Mouse (Mus musculus): Measurements from ENCODE around the gene Myrfl. TPM values are rescaled to one million over a fixed set of nuclear protein-coding genes. Genes with fewer than 3 reads are reported as not detected.

Myrfl gene
- polyA plus RNA-seq, 1 experiment from 2014 or later: 9.4 TPM

- Histone ChIP-seq H3K4me1 (ENCODE audit: control insufficient read depth, insufficient read depth, low read length) (no peaks in the 10 kb centered on the region), H3K4me2 (ENCODE audit: low read depth, low read length) (no peak overlapping the region), H3K27me3 (replicated peaks; ENCODE audit: control insufficient read depth, insufficient read depth, low read length) (no peaks in the 10 kb centered on the region), H3K4me3 (ENCODE audit: low read length) (no peak overlapping the region), H3K9me3 (ENCODE audit: control insufficient read depth, low read length) (no peaks in the 10 kb centered on the region), H3K9ac (ENCODE audit: low read depth, low read length) (no peak overlapping the region), H3K36me3 (ENCODE audit: control insufficient read depth, insufficient read depth, low read length) (no peaks in the 10 kb centered on the region), H3K27ac (ENCODE audit: low read length) (no peak overlapping the region)
- peak; percentile 48 for ATAC-seq
- WGBS: 17% methylated on average over 3 of the region's 3 CpGs
Measured at GRCm38 (mm10) chr10:116893753-116894152, 3.0 kb downstream of the Myrfl start.

- ATAC-seq: no peak
Measured at GRCm38 (mm10) chr10:116890587-116890986, 6.1 kb downstream of the Myrfl start.

GRCm38 (mm10) chr10:116884552-116884951 is 12.2 kb downstream of the Myrfl start:
- 53% methylated on average over 3 of the region's 3 CpGs for WGBS
- H3K4me1 ChIP-seq (ENCODE audit: control insufficient read depth, insufficient read depth, low read length): peaks cover 4% of the 10 kb centered on the region; the same call in 1 of the 2 replicates
- H3K4me2 ChIP-seq (ENCODE audit: low read depth, low read length): peak overlapping the region; percentile 31
- H3K9me3 ChIP-seq (ENCODE audit: control insufficient read depth, low read length): no peaks in the 10 kb centered on the region
- ATAC-seq: peak; percentile 75
- H3K27ac ChIP-seq (ENCODE audit: low read length): peak overlapping the region; percentile 82
- no peaks in the 10 kb centered on the region for H3K36me3 ChIP-seq (ENCODE audit: control insufficient read depth, insufficient read depth, low read length)
- no peak overlapping the region for H3K4me3 ChIP-seq (ENCODE audit: low read length)
- no peak overlapping the region for H3K9ac ChIP-seq (ENCODE audit: low read depth, low read length)
- no peaks in the 10 kb centered on the region for H3K27me3 ChIP-seq (replicated peaks; ENCODE audit: control insufficient read depth, insufficient read depth, low read length)

More at GRCm38 (mm10) chr10:116890587-116890986, 6.1 kb downstream of the Myrfl start:
- Histone ChIP-seq H3K4me3 (ENCODE audit: low read length) (no peak overlapping the region), H3K4me1 (ENCODE audit: control insufficient read depth, insufficient read depth, low read length) (no peaks in the 10 kb centered on the region), H3K9ac (ENCODE audit: low read depth, low read length) (no peak overlapping the region), H3K9me3 (ENCODE audit: control insufficient read depth, low read length) (no peaks in the 10 kb centered on the region), H3K36me3 (ENCODE audit: control insufficient read depth, insufficient read depth, low read length) (no peaks in the 10 kb centered on the region), H3K27ac (ENCODE audit: low read length) (no peak overlapping the region), H3K4me2 (ENCODE audit: low read depth, low read length) (no peak overlapping the region), H3K27me3 (replicated peaks; ENCODE audit: control insufficient read depth, insufficient read depth, low read length) (no peaks in the 10 kb centered on the region)
- 65% methylated on average over 5 of the region's 5 CpGs for WGBS

- Histone ChIP-seq H3K9me3 (ENCODE audit: control insufficient read depth, low read length) (no peaks in the 10 kb centered on the region), H3K4me3 (ENCODE audit: low read length) (no peak overlapping the region), H3K27me3 (replicated peaks; ENCODE audit: control insufficient read depth, insufficient read depth, low read length) (no peaks in the 10 kb centered on the region), H3K27ac (ENCODE audit: low read length) (no peak overlapping the region), H3K36me3 (ENCODE audit: control insufficient read depth, insufficient read depth, low read length) (no peaks in the 10 kb centered on the region), H3K4me2 (ENCODE audit: low read depth, low read length) (no peak overlapping the region), H3K4me1 (ENCODE audit: control insufficient read depth, insufficient read depth, low read length) (peaks cover 4% of the 10 kb centered on the region; the same call in 1 of the 2 replicates), H3K9ac (ENCODE audit: low read depth, low read length) (no peak overlapping the region)
- WGBS: 49% methylated on average over 5 of the region's 5 CpGs
- ATAC-seq: no peak
Measured at GRCm38 (mm10) chr10:116883531-116883930, 13.2 kb downstream of the Myrfl start.

- Histone ChIP-seq H3K27me3 (replicated peaks; ENCODE audit: control insufficient read depth, insufficient read depth, low read length) (no peaks in the 10 kb centered on the region), H3K4me2 (ENCODE audit: low read depth, low read length) (no peak overlapping the region), H3K4me3 (ENCODE audit: low read length) (no peak overlapping the region), H3K9ac (ENCODE audit: low read depth, low read length) (no peak overlapping the region), H3K9me3 (ENCODE audit: control insufficient read depth, low read length) (no peaks in the 10 kb centered on the region), H3K4me1 (ENCODE audit: control insufficient read depth, insufficient read depth, low read length) (0 out of 2 replicates have a peak, but pooled peaks cover 3% of the 10 kb centered on the region), H3K27ac (ENCODE audit: low read length) (no peak overlapping the region), H3K36me3 (ENCODE audit: control insufficient read depth, insufficient read depth, low read length) (no peaks in the 10 kb centered on the region)
- WGBS: 84% methylated on average over 4 of the region's 4 CpGs
- ATAC-seq: no peak
Measured at GRCm38 (mm10) chr10:116877436-116877835, 19.3 kb downstream of the Myrfl start.

GRCm38 (mm10) chr10:116874490-116874889 is 22.2 kb downstream of the Myrfl start:
- 52% methylated on average over 9 of the region's 9 CpGs for WGBS
- Histone ChIP-seq H3K9ac (ENCODE audit: low read depth, low read length) (peak overlapping the region; percentile 48), H3K27ac (ENCODE audit: low read length) (peak overlapping the region; percentile 92), H3K27me3 (replicated peaks; ENCODE audit: control insufficient read depth, insufficient read depth, low read length) (no peaks in the 10 kb centered on the region), H3K36me3 (ENCODE audit: control insufficient read depth, insufficient read depth, low read length) (no peaks in the 10 kb centered on the region), H3K9me3 (ENCODE audit: control insufficient read depth, low read length) (no peaks in the 10 kb centered on the region), H3K4me2 (ENCODE audit: low read depth, low read length) (0 out of 2 replicates have a peak overlapping the region, but pooled peaks have one; percentile 21), H3K4me1 (ENCODE audit: control insufficient read depth, insufficient read depth, low read length) (peaks cover 11% of the 10 kb centered on the region), H3K4me3 (ENCODE audit: low read length) (no peak overlapping the region)
- ATAC-seq: peak; percentile 91

- ATAC-seq: no peak
- no peak overlapping the region for H3K4me3 ChIP-seq (ENCODE audit: low read length)
Measured at GRCm38 (mm10) chr10:116872016-116872410, 24.7 kb downstream of the Myrfl start.

GRCm38 (mm10) chr10:116871329-116872015 is 25.2 kb downstream of the Myrfl start:
- Histone ChIP-seq H3K4me1 (ENCODE audit: control insufficient read depth, insufficient read depth, low read length) (peaks cover 11% of the 10 kb centered on the region), H3K9me3 (ENCODE audit: control insufficient read depth, low read length) (no peaks in the 10 kb centered on the region), H3K36me3 (ENCODE audit: control insufficient read depth, insufficient read depth, low read length) (no peaks in the 10 kb centered on the region), H3K4me2 (ENCODE audit: low read depth, low read length) (peak overlapping the region; percentile 26; the same call in 1 of the 2 replicates), H3K4me3 (ENCODE audit: low read length) (no peak overlapping the region), H3K9ac (ENCODE audit: low read depth, low read length) (no peak overlapping the region), H3K27me3 (replicated peaks; ENCODE audit: control insufficient read depth, insufficient read depth, low read length) (no peaks in the 10 kb centered on the region), H3K27ac (ENCODE audit: low read length) (no peak overlapping the region)
- no peak for ATAC-seq
- WGBS: 68% methylated on average over 12 of the region's 12 CpGs

More at GRCm38 (mm10) chr10:116872016-116872410, 24.7 kb downstream of the Myrfl start:
- no peaks in the 10 kb centered on the region for H3K36me3 ChIP-seq (ENCODE audit: control insufficient read depth, insufficient read depth, low read length)
- H3K27ac ChIP-seq (ENCODE audit: low read length): no peak overlapping the region
- no peaks in the 10 kb centered on the region for H3K9me3 ChIP-seq (ENCODE audit: control insufficient read depth, low read length)
- no peak overlapping the region for H3K9ac ChIP-seq (ENCODE audit: low read depth, low read length)
- peak overlapping the region; percentile 26; the same call in 1 of the 2 replicates for H3K4me2 ChIP-seq (ENCODE audit: low read depth, low read length)
- WGBS: 46% methylated on average over 14 of the region's 14 CpGs
- H3K27me3 ChIP-seq (replicated peaks; ENCODE audit: control insufficient read depth, insufficient read depth, low read length): no peaks in the 10 kb centered on the region
- H3K4me1 ChIP-seq (ENCODE audit: control insufficient read depth, insufficient read depth, low read length): peaks cover 11% of the 10 kb centered on the region

GRCm38 (mm10) chr10:116870819-116871218 is 25.9 kb downstream of the Myrfl start:
- WGBS: 88% methylated on average over 6 of the region's 6 CpGs
- no peak overlapping the region for H3K27ac ChIP-seq (ENCODE audit: low read length)

More at GRCm38 (mm10) chr10:116870819-116871218, 25.9 kb downstream of the Myrfl start:
- Histone ChIP-seq H3K4me1 (ENCODE audit: control insufficient read depth, insufficient read depth, low read length) (peaks cover 11% of the 10 kb centered on the region), H3K27me3 (replicated peaks; ENCODE audit: control insufficient read depth, insufficient read depth, low read length) (no peaks in the 10 kb centered on the region), H3K9ac (ENCODE audit: low read depth, low read length) (no peak overlapping the region), H3K4me2 (ENCODE audit: low read depth, low read length) (no peak overlapping the region), H3K36me3 (ENCODE audit: control insufficient read depth, insufficient read depth, low read length) (no peaks in the 10 kb centered on the region), H3K9me3 (ENCODE audit: control insufficient read depth, low read length) (no peaks in the 10 kb centered on the region), H3K4me3 (ENCODE audit: low read length) (no peak overlapping the region)
- no peak for ATAC-seq

Measured in intestine, embryonic 16.5 days (tissue).